Mouse (Mus musculus) heart, adult 2 months (tissue): ENCODE results near the gene Foxn3.

Experiments
- CTCF ChIP-seq: fragments of 200-600 bp; IDR thresholded peaks from 2 replicates; pipeline ENCODE4 v1.8.1; 2022; ENCODE audit warnings: antibody characterized with exemption, mild to moderate bottlenecking, moderate library complexity
- POLR2A ChIP-seq: fragments of 200-500 bp; IDR thresholded peaks from 2 replicates; pipeline ENCODE4 v1.6.1; 2011; ENCODE audit warnings: mild to moderate bottlenecking, low read depth, low read length, control low read depth; ENCODE audit not compliant: insufficient read depth

GRCm38 (mm10) chr12:99269396-99269795 is 294.0 kb downstream of the Foxn3 start:
- TF ChIP-seq POLR2A = no peak
- TF ChIP-seq CTCF = no peak
